Mouse (Mus musculus) inflammation-experienced regulatory T-cells (primary cell): Measurements from ENCODE around the gene Cnpy3. TPM values are rescaled to one million over a fixed set of nuclear protein-coding genes. Genes with fewer than 3 reads are reported as not detected.

Source experiments
- polyA plus RNA-seq, 2 experiments: library from polyadenylated mRNA; unstranded; fragments of 100-300 nt; shearing (Covaris generic); gene quantifications; one replicate each; pipeline ENCODE4 v1.2.1; 2017

Cnpy3 gene
- 10 to 100 TPM; 52.9 to 67.7 TPM for polyA plus RNA-seq

DNA sequence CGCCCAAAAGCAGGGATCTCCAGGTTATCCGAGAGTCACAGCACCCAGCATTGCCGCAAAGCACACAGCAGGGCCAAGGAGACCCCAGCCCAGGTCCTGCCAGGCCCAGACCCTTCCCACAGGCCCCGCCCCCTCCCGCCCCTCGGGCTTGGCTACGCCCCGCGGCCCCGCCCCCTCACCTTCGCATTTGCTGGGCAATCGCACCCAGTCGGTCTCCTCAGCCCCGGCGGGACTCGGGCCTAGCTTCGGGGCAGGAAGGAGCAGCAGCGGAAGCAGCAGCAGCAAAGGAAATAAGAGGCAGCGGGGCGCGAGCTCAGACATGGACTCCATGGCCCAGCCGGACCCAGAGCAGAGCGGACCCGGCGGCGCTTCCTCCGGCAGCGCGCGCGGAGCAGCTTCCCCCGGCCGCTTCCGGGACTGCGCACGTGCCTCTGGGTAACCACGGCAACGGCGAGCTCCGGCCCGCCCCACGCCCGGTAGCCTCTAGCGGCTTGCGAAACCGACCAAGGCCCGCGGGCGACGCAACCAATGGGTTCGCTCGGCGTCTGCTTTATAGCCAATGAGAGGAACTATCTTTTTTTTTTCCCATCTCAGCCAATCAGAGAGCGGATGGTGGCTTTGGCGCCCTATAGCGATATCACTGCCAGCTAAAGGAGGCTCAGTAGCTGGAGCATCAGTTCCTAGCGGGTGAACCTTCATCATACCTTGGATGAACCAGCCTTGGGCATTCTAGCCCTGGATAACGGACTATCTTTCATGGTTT is at the start of gene Cnpy3:
Gene Cnpy3, minus strand, starts transcription at position 421 of the 763 bp plus-strand sequence.

DNA sequence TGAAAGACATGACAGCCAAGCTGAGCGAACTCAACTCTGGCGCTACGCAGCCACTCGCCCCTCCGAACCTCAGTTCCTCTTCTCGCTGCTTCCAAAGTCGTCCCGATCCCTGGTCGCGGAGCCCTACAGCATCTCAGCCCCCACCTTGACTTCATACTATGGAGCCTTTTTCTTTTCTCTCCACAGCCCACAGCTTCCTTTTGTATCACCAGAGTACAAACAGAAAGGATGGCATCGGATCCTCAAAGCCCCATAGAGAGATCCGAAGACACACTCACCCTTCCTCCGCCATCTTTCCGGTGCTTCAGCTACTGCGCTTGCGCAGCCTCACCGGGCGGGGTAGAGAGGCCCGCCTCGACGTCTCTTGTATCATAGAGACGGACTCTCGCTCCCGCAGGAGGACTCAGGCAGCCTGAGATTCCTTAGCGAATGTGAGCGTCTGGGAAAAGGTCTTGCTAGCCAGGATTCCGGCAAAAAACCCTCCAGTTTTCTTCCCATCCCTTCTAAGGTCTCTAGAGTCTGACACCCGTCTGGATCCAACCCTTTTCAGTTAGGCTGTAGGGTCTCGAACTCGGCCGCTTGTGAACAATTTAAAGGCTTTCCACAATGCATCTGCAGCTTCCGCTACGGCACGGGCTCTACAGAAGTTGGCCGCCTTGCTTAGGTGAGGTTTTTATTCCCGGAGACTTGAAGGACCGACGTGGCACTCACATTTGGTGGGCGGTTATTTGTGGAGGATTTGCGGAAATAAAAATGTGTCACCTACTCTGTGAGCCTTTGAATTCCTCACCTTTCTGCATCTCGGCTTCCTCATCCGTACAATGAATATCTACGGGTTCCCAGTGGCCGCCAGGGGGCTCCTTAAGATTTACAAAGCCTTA is 30.6 kb upstream of the Cnpy3 start, which contains the start of gene Rpl7l1:
Gene Rpl7l1, minus strand, starts transcription at position 332 of the 881 bp plus-strand sequence.

DNA sequence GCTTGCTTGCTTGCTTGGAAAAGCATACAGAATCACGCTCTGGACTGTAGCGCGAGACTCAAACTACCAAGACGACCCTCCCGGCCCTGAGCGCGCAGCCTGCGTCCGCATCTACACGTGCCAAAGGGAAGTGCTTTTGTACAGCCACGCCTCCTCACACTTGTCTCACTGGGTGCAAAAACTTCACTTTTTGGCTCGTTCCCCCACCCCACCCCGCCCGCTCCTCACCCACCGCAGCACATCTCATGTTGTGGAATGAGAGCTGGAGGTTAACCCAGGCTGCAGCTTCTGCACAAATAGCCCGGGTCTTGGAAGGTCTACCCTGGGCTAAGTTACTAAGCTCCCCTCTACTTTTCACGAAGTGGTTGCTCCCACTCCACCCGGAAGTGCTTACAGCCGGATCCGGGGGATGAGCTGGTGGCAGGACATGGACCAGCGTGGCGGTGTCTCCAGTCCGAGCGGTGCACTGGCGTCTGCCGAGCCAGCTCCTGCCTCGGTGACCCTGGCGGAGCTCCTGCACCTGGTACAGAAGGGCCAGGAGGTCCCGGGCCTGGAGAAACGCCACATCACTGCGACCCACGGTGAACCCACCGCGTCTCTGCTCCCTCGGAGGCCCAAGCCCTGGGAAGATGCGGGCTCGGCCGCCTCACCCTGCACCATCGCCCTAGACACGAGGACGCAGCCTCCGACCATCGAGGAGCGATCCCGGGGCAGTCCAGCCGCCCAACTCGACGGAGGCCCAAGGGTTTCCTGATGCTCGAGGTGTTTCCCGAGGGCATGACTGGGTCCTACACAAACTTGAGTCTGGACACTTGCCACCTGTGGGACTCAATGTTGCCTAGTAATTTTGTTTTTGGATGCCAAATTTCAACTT is 20.6 kb upstream of the Cnpy3 start, which contains the start of gene 2310039H08Rik:
Gene 2310039H08Rik, plus strand, starts transcription at position 232 of the 874 bp plus-strand sequence.

DNA sequence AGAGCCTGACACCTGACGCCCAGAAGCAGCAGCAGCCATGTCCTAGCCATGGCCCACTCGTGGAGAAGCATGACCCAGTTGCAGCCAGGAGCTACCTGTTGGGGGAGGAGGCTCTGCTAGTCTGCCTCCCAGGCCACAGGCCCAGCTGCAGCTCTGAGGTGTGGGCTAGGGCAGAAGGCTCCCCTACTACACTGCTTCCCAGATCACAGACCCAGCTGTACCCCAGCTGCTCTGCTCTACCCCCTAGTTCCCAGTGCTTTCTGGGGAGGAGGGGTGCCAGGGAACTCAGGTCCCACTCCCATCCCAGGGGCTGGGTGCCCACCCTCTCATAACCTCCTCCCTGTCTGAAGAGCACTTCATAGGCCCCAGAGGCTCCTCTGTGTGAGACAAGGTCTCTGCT is 11.5 kb upstream of the Cnpy3 start, which contains the start of gene Ptcra:
Gene Ptcra, minus strand, starts transcription at position 169 of the 400 bp plus-strand sequence.

DNA sequence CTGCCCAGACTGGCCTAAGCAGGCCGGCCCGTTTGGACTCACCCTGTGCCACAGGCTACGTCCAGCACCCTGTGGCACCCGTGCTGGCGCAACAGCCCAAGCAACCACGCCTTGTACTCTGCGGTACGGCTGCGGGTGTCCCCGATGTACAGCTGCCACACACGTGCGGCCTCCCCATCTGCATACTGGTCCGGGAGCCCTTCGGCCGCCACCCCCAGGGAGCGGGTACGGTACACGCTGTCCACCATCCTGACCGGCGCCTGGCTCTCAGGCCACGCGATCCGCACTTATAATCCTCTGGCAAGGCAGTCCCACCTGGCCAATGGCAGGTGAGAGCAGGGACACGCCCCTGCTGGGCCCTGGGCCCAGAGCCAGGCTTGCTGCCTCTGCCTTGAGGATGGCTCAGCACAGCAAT is 23.1 kb downstream of the Cnpy3 start, which contains the start of gene Gnmt:
Gene Gnmt, minus strand, starts transcription at position 265 of the 415 bp plus-strand sequence.

DNA sequence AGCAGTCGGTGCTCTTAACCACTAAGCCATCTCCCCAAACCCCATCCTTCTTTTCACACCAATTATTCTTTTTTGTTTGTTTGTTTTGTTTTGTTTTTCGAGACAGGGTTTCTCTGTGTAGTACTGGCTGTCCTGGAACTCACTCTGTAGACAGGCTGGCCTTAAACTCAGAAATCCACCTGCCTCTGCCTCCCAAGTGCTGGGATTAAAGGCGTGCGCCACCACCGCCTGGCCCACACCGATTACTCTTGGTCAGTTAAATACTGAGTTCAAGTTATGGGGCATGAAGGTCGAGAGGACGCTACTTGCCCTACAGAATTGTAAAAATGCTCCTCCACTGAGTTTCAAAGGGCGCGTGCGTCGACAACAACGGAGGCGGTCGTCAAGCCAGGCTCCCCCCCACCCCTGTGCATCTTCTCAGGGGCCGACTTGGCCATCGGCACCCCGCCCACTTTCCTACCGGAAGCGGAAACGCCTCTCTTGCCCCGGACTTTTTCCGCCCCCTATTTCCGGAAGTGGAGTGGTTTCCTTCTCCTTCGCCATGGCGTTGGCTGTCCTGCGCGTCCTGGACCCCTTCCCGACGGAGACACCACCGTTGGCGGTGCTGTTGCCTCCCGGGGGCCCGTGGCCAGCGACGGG is 40.9 kb downstream of the Cnpy3 start, which contains the start of gene Pex6:
Gene Pex6, plus strand, starts transcription at position 505 of the 639 bp plus-strand sequence.

DNA sequence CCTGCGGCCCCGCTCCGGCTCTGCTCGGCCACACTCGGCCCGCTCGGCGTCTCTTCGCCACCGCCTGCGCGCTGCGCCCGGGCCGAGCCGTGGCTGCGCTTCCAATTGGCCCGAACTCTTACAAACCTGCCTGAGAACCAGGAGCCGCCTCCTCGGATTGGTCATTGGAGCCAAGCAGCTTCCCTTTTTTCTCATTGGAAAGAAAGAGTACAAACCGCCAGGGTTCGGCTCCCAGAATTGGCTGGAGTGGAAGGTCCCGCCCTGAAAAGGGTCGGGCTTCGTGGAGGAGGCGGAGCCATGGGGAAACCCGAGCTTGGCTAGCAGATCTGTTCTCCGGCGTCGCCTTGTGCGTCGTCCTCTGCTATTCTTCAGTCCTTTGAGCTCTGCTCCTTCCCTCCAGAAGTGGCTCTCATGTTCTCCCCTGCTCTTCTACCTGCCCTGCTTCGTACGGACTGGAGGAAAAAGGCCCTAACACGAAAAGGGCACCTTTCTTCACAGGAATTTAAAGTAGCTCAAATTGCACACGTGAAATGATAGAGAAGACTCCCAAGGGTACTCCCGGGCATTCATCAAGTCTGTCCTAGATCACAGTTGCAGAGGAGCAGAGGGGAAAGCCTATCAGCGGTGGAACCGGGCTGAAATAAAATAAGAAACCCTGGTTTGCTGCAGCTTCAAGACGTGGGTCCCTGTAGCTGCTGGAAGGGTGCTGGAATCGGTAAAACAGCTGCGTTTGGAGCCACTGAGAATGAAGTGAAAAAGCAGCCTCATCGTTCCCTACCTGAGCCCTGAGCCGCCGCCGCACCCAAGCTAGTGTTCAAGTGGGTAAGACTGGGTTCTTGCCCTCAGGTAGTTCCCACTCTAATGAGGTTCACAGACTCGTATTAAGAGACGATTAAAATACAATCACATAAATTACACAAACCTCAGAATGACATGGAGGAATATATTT is 46.9 kb downstream of the Cnpy3 start, which contains the start of gene Ppp2r5d:
Gene Ppp2r5d, minus strand, starts transcription at position 225 of the 949 bp plus-strand sequence.

Other genes starting within 250 kb of the Cnpy3 start
- gene Cul9, start 205.8 kb downstream of the Cnpy3 start, polyA plus RNA-seq: 1 to 10 TPM; 6.1 to 7.9 TPM
- 10 to 100 TPM; 37.4 to 37.8 TPM for gene Srf, start 196.0 kb downstream of the Cnpy3 start, polyA plus RNA-seq
- under 1 TPM; 0.05 to 0.65 TPM for gene Ptk7, start 122.7 kb downstream of the Cnpy3 start, polyA plus RNA-seq
- 10 to 100 TPM; 20.3 to 22.7 TPM for gene Klc4, start 106.2 kb downstream of the Cnpy3 start, polyA plus RNA-seq
- gene Mrpl2, start 106.0 kb downstream of the Cnpy3 start, polyA plus RNA-seq: 10 to 100 TPM; 43.1 to 70.4 TPM
- 10 to 100 TPM in 1 of 2 experiments, 1 to 10 TPM in 1; 4.5 to 10.7 TPM for gene Cul7, start 101.9 kb downstream of the Cnpy3 start, polyA plus RNA-seq
- 10 to 100 TPM; 58.4 to 61.9 TPM for gene Rrp36, start 77.9 kb downstream of the Cnpy3 start, polyA plus RNA-seq
- 100 to 1,000 TPM; 121 to 157 TPM for gene Mea1, start 73.4 kb downstream of the Cnpy3 start, polyA plus RNA-seq
- 10 to 100 TPM; 49.1 to 55.5 TPM for gene Klhdc3, start 71.3 kb downstream of the Cnpy3 start, polyA plus RNA-seq
- 10 to 100 TPM; 68.8 to 83.5 TPM for gene Ppp2r5d, start 47.1 kb downstream of the Cnpy3 start, polyA plus RNA-seq
- gene Pex6, start 40.8 kb downstream of the Cnpy3 start, polyA plus RNA-seq: 10 to 100 TPM; 46.9 to 49.2 TPM
- 1 to 10 TPM; 1.2 to 2.7 TPM for gene Gnmt, start 23.0 kb downstream of the Cnpy3 start, polyA plus RNA-seq
- gene Ptcra, start 11.5 kb upstream of the Cnpy3 start, polyA plus RNA-seq: under 1 TPM in 1 of 2 experiments, not detected in 1; 0.66 TPM
- gene 2310039H08Rik, start 20.4 kb upstream of the Cnpy3 start, polyA plus RNA-seq: 10 to 100 TPM; 25.3 to 26.4 TPM
- 100 to 1,000 TPM; 118 to 123 TPM for gene Rpl7l1, start 30.5 kb upstream of the Cnpy3 start, polyA plus RNA-seq
- 10 to 100 TPM; 35.0 to 36.8 TPM for gene Bicral, start 106.3 kb upstream of the Cnpy3 start, polyA plus RNA-seq
- 10 to 100 TPM; 52.3 to 54.9 TPM for gene Tbcc, start 138.5 kb upstream of the Cnpy3 start, polyA plus RNA-seq
- gene Prph2, start 158.2 kb upstream of the Cnpy3 start, polyA plus RNA-seq: 1 to 10 TPM in 1 of 2 experiments, under 1 TPM in 1; 0.41 to 1.3 TPM